Mouse (Mus musculus): ENCODE measurements at regions not wholly inside any gene's neighbourhood (a gene's known extent, or its start where the extent isn't known, plus 50 kb on each side); places are given as distances from the start of the nearest gene placed in this dataset.
A peak's percentile ranks its signal among the peaks of the same experiment; 100 is the strongest.

GRCm38 (mm10) chr11:114261959-114262358, 195.1 kb upstream of the Sdk2 start:
- DNase-seq (ENCODE audit: low spot score in 2 of 2) = no peak

GRCm38 (mm10) chr11:114258218-114258617, 191.4 kb upstream of the Sdk2 start:
- DNase-seq (ENCODE audit: low spot score in 2 of 2) = no peak

DNA sequence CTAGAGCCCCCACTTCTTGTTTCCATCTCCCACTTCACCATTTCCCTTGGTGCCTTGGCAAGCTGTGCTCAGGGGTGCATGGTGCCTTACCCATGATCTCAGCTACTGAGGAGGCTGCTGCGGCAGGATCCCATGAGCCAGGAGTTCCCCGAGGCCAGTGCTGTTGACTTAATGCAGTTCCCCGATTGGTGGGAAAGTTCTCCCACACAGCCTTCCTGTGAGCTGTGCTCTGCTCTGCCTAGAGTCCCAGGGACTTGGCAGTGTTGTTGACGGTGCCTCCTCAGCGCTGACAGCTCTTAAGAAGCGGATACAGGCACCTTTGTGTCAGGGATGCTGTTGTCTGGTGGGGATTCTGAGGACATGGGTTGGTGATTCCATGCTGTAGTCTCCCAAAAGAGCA, 190.9 kb upstream of the Sdk2 start:
- DNase-seq (ENCODE audit: low spot score in 2 of 2) = no peak

DNA sequence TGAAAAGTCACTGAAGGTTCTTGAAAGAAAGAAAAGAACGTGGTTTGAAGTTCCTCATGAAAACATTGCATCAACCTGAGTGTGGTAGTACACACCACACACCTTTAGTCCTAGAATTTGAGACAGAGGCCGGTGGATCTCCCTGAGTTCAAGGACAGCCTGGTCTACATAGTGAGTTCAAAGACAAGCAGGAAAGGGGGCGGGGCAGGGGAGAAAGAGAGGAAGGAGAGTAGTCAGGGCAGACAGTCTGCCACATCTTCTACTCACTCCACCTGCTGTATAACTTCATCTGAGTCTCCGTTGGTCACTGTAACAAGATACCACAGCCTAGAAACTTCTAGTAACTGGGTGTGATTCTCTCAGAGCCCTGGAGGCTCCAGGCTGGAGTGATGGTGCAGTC, 190.2 kb upstream of the Sdk2 start:
- no peak for DNase-seq (ENCODE audit: low spot score in 2 of 2)

- no peak for DNase-seq (ENCODE audit: low spot score in 2 of 2)
Observed at GRCm38 (mm10) chr11:114254344-114254743, 187.5 kb upstream of the Sdk2 start.

- no peak for DNase-seq (ENCODE audit: low spot score in 2 of 2)
Observed at GRCm38 (mm10) chr11:114251614-114252013, 184.8 kb upstream of the Sdk2 start.

DNA sequence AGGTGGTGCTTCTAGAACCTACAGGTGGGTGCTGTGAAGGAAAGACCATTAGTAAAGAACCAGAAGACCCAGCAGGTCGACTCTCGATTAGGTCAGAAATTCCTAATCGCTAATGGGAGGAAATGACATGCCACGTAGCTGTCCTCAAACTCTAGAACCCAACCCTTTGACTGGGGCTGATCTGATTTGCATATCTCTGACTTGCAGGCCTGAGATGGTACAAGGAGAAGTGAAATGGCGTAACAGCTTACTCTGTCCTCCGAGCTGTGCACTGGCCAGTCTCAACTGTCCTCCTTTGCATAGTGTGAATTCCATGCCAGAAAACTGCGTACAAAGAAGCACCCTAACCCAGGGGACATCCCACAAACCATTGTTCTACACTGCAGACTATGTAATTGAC, 182.4 kb upstream of the Sdk2 start:
- no peak for DNase-seq (ENCODE audit: low spot score in 2 of 2)

DNA sequence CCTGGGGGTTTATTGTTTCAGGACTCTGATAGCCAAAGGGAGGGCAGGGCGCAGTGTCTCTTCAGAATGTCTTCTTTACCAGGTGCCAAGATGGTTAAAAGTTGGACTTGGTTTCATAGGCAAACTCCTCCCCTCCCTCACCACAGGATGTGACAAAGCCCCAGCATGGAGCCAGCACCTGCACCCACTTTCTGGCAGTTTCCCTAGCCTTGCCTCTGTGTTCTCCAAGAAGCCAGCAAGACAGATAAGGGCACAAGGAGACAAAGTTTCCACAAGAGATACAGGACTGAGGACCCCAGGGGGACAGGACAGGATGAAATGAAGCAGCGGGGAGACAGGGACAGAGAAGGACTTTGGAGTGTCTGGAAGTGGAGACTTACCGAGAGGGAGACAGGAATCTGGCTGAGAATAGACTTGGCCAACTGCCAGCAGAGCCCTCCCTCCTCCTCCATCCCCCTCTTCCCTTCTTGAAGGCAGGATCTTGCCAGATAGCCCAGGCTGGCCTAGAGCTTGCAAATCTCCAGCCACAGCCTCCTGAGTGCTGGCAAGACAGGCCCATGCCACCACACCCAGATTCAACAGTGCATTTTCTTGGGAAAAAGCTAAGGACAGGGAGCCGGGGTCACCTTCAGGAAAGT, 181.5 kb upstream of the Sdk2 start:
- no peak for DNase-seq (ENCODE audit: low spot score in 2 of 2)

DNA sequence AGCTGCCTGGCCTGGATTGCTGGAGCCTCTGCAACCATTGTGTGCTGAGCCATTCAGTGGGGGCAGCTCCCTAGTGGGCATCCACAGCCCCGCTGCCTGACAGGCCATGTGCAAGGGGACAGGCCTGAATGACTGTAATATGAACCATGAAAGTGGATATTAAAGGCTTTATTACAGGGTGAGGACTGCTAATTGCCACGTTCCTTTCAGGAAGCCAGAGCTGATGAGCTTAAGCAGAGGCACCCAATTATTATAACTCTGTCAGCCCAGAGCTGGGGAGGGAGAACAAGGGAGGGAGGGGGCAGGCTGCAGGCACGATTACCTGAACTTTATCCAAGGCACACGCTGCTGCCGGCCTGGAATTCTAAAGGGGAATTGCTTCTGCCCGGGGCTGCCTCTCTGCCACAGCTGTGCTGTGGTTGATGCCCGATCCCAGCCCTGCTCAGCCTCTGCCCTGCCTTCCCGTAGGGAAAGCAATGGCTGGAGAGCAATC, 172.5 kb upstream of the Sdk2 start:
- no peak for DNase-seq (ENCODE audit: low spot score in 2 of 2)

DNA sequence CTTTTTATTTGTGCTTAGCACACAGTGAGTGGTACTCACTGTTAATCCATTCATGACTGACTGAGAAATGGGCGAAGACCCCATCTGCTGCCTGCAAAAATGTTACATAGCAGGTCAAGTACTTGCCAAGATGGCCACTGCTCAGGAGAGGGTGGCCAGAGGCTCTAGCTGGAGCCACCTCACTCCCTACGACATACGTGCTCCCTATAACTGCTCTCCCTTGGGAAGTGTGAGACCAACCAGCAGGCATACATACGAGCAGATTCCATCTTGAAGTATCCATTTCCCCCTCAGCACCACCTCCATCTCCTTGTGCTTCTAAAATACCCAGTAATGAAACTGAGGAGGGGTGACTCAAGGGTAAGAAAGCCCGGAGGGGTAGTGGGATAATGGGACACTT, 172.0 kb upstream of the Sdk2 start:
- DNase-seq (ENCODE audit: low spot score in 2 of 2) = no peak

- no peak for DNase-seq (ENCODE audit: low spot score in 2 of 2)
Observed at GRCm38 (mm10) chr11:114238316-114238715, 171.5 kb upstream of the Sdk2 start.

GRCm38 (mm10) chr11:114234542-114234910, 167.7 kb upstream of the Sdk2 start:
- DNase-seq (ENCODE audit: low spot score in 2 of 2) = no peak

- DNase-seq (ENCODE audit: low spot score in 2 of 2) = no peak
Observed at GRCm38 (mm10) chr11:114233636-114234541, 167.0 kb upstream of the Sdk2 start.

GRCm38 (mm10) chr11:114231841-114232240, 165.0 kb upstream of the Sdk2 start:
- DNase-seq (ENCODE audit: low spot score in 2 of 2) = peak in 1 of 2 experiments; percentile 6

DNA sequence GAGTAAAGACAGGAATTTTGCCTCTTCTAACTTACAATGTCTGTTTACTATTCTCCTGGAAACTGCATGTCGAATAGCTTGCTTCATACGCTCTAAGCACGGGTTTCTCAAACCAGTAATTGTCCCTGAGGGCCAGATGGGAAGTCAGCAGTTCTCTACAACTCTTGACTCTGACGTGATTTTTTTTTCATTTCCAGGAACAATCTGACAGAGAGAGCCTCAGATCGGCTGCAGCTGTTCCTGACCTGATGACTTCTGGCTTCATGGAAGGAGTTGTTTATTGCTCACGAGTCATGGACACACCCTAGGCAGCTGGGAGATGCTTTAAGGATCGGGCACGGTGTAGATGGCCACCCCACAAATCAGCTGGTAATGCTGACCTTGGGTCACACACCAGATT, 162.9 kb upstream of the Sdk2 start:
- peak; percentile 70 to 73 for DNase-seq (ENCODE audit: low spot score in 2 of 2)

GRCm38 (mm10) chr11:114229196-114229595, 162.3 kb upstream of the Sdk2 start:
- no peak for DNase-seq (ENCODE audit: low spot score in 2 of 2)

- no peak for DNase-seq (ENCODE audit: low spot score in 2 of 2)
Observed at GRCm38 (mm10) chr11:114226553-114226952, 159.7 kb upstream of the Sdk2 start.

GRCm38 (mm10) chr11:114224706-114225105, 157.9 kb upstream of the Sdk2 start:
- DNase-seq (ENCODE audit: low spot score in 2 of 2) = no peak

DNA sequence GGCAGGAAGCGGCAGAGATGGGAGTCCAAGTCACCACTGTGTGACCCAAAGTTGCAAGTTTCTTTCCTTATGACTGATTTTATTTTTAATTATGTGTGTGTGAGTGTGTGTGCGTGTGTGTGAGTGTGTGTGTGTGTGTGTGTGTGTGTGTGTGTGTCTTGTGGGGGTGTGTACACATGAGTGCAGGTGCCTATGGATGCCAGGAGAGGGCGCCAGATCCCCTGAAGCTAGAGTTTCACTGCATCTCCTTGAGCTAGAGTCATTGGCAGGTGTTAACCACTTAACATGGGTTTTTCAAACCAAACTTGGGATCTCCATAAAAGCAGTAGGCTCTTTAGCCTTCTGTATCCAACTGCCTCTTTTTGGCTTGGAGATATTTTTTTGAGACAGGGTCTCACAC, 156.2 kb upstream of the Sdk2 start:
- DNase-seq (ENCODE audit: low spot score in 2 of 2) = no peak

DNA sequence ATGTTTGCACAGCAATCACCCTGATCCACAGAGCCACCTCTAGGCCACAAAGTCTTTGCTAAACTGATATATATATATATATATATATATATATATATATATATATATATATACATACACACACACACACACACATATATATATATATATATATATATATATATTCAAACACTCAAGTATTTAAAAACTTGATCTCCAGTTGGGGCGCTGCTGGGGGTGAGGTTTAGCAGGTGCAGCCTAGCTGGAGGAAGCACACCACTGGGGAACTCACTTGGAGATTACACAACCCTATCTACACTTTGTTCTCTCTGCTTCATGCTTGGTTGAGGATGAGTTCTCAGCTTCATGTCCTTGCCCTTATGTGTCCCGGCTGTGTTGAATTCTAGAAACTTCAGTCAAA, 153.6 kb upstream of the Sdk2 start:
- DNase-seq (ENCODE audit: low spot score in 2 of 2) = no peak

DNA sequence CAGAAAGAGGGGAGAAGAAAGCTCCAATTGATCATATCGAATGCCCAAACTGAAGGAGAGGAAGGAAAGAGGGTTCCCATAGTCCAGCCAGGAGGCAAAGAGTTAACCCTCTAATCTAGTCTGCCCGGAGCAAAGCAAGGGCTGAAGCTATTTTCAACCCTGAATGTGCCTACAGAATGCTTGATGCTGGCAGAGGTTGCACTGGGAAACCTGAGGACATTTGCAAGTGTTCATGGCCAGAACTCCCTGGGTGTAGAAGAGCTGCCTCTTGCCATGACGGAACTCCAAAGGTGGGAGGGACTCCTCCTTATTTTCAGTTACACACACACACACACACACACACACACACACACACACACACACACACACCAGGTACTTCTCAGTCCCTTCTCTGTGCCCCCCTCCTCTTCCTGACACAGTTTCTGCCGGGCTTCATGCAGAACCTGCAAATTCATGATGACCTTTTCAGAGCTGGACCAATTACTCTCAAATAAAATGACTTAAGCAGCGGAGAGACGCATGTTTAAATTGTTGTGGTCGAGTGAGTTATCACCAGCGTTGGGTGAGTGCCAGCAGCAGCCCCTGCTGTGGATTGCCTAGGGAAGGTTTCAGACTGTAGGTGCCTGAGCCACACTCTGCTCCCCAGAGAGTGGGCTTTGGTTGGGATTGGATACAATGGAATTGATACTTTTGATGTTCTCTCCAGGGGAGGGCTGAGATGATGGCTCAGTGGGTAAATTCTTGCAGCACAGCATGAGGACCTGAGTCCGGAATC, 152.1 kb upstream of the Sdk2 start:
- no peak for DNase-seq (ENCODE audit: low spot score in 2 of 2)

DNA sequence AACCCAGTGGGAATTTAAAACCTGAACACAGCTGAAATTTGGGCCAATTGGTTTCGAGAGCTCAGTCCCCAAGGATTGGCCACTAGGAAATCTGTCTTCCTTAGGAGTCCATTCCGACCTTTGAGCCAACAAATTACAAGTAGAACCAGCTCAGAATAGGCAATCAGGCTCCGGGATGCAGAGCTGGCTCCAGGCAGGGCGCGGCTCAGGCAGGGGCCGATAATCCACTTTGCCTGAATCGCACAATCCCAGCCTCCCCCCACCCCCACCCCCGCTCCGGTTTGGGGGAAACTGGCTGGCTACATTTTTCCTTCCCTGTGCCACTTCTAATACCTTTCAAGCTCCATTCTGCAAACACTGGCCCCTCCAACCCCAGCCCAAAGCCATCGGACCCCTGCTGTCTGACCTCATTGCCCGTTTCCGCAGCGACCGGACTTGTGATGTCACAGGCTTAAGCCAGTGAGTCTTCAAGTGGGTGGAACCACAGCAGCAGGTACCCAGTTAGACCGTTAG, 150.5 kb upstream of the Sdk2 start:
- DNase-seq (ENCODE audit: low spot score in 2 of 2) = no peak

All from heart, adult 9 months (tissue).